Mouse (Mus musculus): ENCODE results near the gene Cpsf4l.
A peak's percentile ranks its signal among the peaks of the same experiment; 100 is the strongest.

DNA sequence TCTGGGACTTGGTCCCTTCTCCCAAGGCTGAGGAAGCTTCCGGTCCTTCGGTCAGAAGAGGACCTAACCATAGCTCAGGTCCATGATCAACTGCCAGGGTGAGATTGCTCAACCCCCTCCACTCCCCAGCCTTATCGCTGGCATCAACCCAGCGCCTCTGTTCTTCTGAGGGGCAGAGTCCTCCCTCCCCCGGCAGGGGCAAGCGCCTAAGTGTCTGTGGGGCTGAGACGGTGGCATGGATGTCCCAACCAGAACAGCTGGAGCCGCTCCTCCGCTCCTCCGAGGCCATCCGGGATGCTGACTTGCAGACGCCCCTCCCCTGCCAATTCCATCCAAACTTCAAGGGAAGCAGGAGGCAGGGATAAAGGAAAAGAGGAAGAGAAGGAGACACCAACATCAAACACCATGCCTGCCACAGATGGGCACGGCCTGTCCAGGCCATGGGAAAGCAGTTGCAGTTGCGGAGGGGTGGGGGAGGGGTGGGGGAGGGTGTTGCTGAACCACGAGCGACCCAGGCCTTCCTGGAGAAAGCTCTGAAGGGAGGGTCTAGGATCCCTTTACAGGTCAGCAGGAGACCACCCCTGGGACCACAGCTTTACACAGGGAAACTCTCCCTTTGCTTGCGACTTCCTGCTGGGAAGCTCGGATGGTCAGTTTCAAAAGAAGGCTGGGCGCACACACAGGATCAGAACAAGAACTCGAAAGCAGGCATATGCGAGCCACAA lies 39.1 kb upstream of the Cpsf4l start:
- TF ChIP-seq CTCF (IDR thresholded peaks at IDR 0.05; ENCODE audit: low read depth): no peak
- 0 out of 2 replicates have a peak, but pooled peaks have one; percentile 3 for TF ChIP-seq EP300 (IDR thresholded peaks at IDR 0.05; ENCODE audit: low read depth)
